Mouse (Mus musculus) lung, embryonic 16.5 days (tissue): Measurements from ENCODE around the gene Gm2696. TPM values are rescaled to one million over a fixed set of nuclear protein-coding genes. Genes with fewer than 3 reads are reported as not detected.
"Not testable (repeated sequence)": the region's sequence is repeated elsewhere in the genome, so short reads cannot be mapped to it uniquely, and the experiment has no call there.

Source experiments
- ATAC-seq: fragments of 200-750 bp; cut with Nextera tagmentation; 2 replicates; pipeline ENCODE4 v1.8.0; 2017; ENCODE audit warnings: low read depth, mild to moderate bottlenecking, moderate library complexity
- H3K27ac ChIP-seq: fragments of 300-500 bp; sonication (generic); 2 replicates; pipeline ENCODE4 v1.5.1; 2014; ENCODE audit warnings: mild to moderate bottlenecking, control low read depth, low read length
- H3K27me3 ChIP-seq: fragments of 300-500 bp; sonication (generic); 2 replicates; pipeline ENCODE4 v1.6.1; 2014; ENCODE audit warnings: low read depth, low read length, mixed read lengths; ENCODE audit not compliant: control insufficient read depth, insufficient read depth
- H3K36me3 ChIP-seq: fragments of 300-500 bp; sonication (generic); 2 replicates; pipeline ENCODE4 v1.6.1; 2014; ENCODE audit warnings: low read length; ENCODE audit not compliant: control insufficient read depth, insufficient read depth
- H3K4me1 ChIP-seq: fragments of 300-500 bp; sonication (generic); replicated peaks from 2 replicates; pipeline ENCODE4 v1.6.1; 2014; ENCODE audit warnings: low read length, mixed read lengths; ENCODE audit not compliant: control insufficient read depth, insufficient read depth
- H3K4me2 ChIP-seq: fragments of 300-500 bp; sonication (generic); 2 replicates; pipeline ENCODE4 v1.6.1; 2014; ENCODE audit warnings: low read depth, low read length, control low read depth
- H3K4me3 ChIP-seq: fragments of 300-500 bp; sonication (generic); 2 replicates; pipeline ENCODE4 v1.5.1; 2014; ENCODE audit warnings: mild to moderate bottlenecking, low read length, control low read depth
- H3K9ac ChIP-seq: fragments of 300-500 bp; sonication (generic); 2 replicates; pipeline ENCODE4 v1.6.1; 2014; ENCODE audit warnings: low read length, control low read depth
- H3K9me3 ChIP-seq: fragments of 300-500 bp; sonication (generic); 2 replicates; pipeline ENCODE4 v1.6.1; 2016; ENCODE audit warnings: low read length; ENCODE audit not compliant: control insufficient read depth
- WGBS: fragments of 180-500 bp; shearing (Covaris S2); extraction: QIAGEN DNeasy Blood & Tissue Kit; methylation state at CpG from one replicate; pipeline ENCODE4 v1.1.7; 2014; 5-methylcytosine and 5-hydroxymethylcytosine counted together
- polyA plus RNA-seq: library from polyadenylated mRNA; unstranded; fragments of >200 nt; fragmentation: Nextera tagmentation; extraction: Ambion mirVana; gene quantifications from 2 replicates; pipeline ENCODE4 v1.2.1, GENCODE M21; 2015

Gene Gm2696
- polyA plus RNA-seq, 1 experiment from 2014 or later = not detected

DNA sequence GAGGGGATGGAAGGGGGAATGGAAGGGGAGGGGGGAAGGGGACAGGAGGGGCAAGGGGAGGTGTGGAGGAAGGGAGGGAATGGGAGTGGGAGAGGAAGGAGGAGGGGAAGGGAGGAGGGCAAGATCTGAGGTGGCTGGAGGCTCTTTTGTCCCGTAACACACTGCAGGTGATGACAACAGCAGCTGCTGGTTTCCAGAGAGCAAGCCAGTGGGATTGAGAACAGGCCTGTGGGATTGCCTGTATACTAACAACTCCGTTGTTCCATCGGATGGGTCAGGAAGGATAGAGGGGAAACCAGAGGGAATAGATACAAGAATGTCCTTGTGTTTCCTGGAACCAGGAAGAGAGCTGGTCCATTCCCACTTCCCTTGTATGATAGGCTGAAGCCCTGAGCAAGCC, 16.8 kb upstream of the Gm2696 start:
- no peaks in the 10 kb centered on the region for H3K9me3 ChIP-seq
- H3K4me2 ChIP-seq = no peak overlapping the region
- H3K36me3 ChIP-seq = no peaks in the 10 kb centered on the region
- no peaks in the 10 kb centered on the region for H3K27me3 ChIP-seq
- H3K4me3 ChIP-seq = no peak overlapping the region
- no peak overlapping the region for H3K9ac ChIP-seq
- H3K27ac ChIP-seq = no peak overlapping the region
- no peaks in the 10 kb centered on the region for H3K4me1 ChIP-seq
- 8% methylated on average over 3 of the region's 3 CpGs for WGBS
- no peak for ATAC-seq

DNA sequence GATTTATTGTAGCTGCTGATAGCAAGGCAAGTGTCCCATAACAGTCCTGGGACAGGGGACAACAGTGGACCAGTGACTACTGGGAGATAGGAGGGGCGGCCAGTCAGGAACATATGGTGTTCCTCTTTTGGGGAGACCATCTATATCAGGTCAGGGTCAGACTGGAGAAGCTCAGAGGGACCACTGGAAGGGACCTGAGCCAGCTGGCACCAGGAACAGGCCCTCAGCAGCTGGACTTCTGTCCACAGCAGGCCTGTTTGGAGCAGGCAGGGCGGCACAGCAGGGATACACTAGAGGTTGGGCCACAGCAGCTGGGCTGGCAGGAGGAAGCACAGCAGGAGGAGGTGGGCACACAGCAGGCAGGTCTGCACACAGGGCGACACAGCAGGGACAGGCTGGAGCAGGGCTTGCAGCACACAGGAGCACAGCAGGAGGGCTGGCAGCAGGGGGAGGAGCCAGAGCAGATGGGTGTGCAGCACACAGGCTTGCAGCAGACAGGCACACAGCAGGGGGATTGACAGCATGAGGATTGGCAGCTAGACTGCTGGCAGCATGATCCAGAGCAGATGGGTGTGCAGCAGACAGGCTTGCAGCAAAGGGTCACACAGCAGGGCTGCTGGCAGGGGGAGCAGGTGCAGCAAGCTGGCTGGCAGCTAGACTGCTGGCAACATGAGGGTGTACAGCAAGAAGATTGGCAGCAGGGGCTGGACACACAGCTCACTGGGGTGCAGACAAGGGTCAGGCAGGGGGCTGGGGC, 16.1 kb upstream of the Gm2696 start:
- not testable (repeated sequence) for H3K4me1 ChIP-seq, ATAC-seq, H3K4me3 ChIP-seq, H3K9ac ChIP-seq, H3K4me2 ChIP-seq, H3K27me3 ChIP-seq, H3K36me3 ChIP-seq, H3K9me3 ChIP-seq, H3K27ac ChIP-seq
- WGBS = 34% methylated on average over 3 of the region's 3 CpGs

DNA sequence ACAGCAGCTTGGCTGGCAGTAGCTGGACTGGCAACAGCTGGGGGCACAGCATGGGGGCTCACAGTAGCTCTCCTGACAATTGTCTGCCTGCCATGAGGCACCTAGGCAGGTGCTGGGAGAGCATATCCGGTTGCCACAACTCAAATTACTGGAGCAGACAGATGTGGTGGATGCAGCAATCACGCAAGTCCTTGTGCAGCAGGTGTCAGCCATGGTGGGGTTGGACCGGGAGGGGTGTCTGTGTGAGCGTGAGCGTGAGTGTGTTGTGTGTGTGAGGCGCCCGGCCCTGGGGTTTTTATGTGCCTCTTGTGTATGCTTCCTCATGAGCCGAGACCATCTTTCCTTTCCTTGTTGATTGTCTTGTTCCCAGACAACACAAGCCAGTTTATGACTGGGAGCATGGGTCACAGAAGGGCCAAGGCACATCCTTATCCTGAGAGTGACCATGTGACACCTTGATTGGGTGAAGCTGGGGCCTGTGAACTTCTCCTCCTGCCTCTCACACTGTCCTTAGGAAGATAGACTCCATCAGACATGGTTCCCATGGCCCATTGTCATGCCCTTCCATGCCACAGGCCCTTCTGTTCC, 15.5 kb upstream of the Gm2696 start, which contains the start of gene Gm19668:
Gene Gm19668, minus strand, starts transcription at position 213 of the 588 bp plus-strand sequence.
- H3K4me2 ChIP-seq = no peak within 1 kb of the TSS

DNA sequence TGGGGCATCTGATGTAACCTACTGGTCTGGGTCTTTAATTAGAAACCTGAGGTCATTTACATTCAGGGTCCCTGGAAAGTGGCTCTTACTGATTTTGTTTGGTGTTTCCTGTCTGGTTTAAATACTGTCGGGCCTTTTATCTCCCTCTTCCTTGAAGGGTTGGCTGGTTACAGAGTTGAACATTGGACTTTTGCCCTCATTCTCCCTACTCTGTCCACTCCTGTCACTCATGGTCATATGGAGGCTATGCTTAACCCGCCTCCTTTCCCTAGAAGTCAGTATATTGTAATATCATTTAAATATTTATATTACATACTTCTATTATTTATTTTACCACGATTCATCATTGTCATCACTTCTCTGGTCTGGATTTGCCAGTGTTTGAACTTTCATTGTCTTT, 10.4 kb upstream of the Gm2696 start:
- H3K9ac ChIP-seq = no peak overlapping the region
- H3K27ac ChIP-seq = no peak overlapping the region
- ATAC-seq = peak; percentile 59
- no peaks in the 10 kb centered on the region for H3K4me1 ChIP-seq
- no peaks in the 10 kb centered on the region for H3K27me3 ChIP-seq
- H3K4me2 ChIP-seq = no peak overlapping the region
- no peak overlapping the region for H3K4me3 ChIP-seq
- H3K36me3 ChIP-seq = no peaks in the 10 kb centered on the region
- H3K9me3 ChIP-seq = no peaks in the 10 kb centered on the region
- WGBS = 33% methylated on average over 3 of the region's 3 CpGs

More for the DNA sequence above, 15.5 kb upstream of the Gm2696 start, which contains the start of gene Gm19668:
- 56% methylated on average over 8 of the region's 8 CpGs for WGBS
- Histone ChIP-seq H3K4me1 (no peaks in the 10 kb centered on the region), H3K4me3 (no peak within 1 kb of the TSS), H3K27me3 (no peaks in the 10 kb centered on the region), H3K36me3 (no peaks in the 10 kb centered on the region), H3K27ac (no peak within 1 kb of the TSS), H3K9ac (no peak within 1 kb of the TSS), H3K9me3 (no peaks in the 10 kb centered on the region)
- ATAC-seq = no peak

DNA sequence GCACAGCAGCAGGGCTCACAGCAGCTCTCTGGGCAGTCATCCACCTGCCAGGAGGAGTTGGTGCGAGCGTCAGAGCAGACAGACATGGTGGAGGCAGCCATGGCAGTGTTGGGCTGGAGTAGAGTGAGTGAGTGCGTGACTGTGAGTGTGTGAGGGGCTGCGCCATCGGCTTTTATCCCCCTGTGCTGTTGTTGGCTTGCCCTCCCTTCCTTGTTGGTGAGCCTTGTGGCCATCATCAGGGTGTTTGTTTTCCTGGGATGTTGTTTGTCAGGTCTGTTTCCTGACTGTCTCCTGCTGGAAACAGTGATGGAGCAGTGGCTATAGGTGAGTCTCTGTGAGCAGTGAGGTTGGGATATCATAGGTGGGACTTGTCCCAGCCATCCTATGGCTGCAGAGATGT, 2.7 kb upstream of the Gm2696 start, which contains the start of gene Gm9507:
Gene Gm9507, minus strand, starts transcription at position 101 of the 400 bp plus-strand sequence.
- Histone ChIP-seq H3K4me1 (no peaks in the 10 kb centered on the region), H3K4me2 (no peak within 1 kb of the TSS), H3K27me3 (no peaks in the 10 kb centered on the region), H3K4me3 (no peak within 1 kb of the TSS), H3K36me3 (no peaks in the 10 kb centered on the region), H3K9ac (no peak within 1 kb of the TSS), H3K9me3 (no peaks in the 10 kb centered on the region; the same call in 1 of the 2 replicates), H3K27ac (no peak within 1 kb of the TSS)
- ATAC-seq = no peak
- 34% methylated on average over 4 of the region's 5 CpGs for WGBS

DNA sequence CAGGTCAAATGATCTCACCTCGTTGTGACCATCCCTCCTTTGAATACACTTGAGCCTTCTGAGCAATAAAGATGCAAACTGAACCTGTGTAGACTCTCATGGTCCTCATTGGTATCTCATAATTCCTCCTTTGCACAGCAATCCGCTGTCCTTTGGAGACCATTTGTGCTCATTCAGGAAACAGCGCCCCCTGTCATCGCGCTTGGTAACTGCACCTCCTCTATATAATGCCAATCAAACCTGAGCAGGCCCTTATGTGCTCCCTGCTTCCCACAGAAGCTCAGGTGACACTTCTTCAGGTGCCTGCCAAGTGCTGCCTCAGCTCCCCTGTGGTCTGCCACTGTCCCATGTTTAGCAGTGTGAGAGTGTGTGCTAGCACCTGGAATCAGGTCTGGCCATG, 1.0 kb downstream of the Gm2696 start:
- 24% methylated on average over 5 of the region's 5 CpGs for WGBS
- no peaks in the 10 kb centered on the region for H3K9me3 ChIP-seq
- H3K4me2 ChIP-seq = no peak overlapping the region
- H3K36me3 ChIP-seq = no peaks in the 10 kb centered on the region
- no peak overlapping the region for H3K27ac ChIP-seq
- H3K27me3 ChIP-seq = no peaks in the 10 kb centered on the region
- no peak for ATAC-seq
- no peak overlapping the region for H3K4me3 ChIP-seq
- H3K9ac ChIP-seq = no peak overlapping the region
- no peaks in the 10 kb centered on the region for H3K4me1 ChIP-seq

DNA sequence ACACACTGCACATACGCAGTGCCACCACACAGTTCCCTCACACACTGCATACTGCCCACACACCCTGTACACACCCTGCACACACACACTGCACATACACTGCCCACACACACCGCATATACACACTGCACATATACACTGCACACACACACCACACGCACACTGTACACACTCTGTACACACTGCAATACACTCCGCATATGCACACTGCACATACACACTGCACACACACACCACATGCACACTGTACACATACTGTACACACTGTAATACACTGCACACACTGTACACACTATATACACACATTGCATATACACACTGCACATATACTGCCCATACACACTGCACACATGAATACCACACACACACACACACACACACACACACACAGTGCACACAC, 4.0 kb downstream of the Gm2696 start:
- Histone ChIP-seq H3K4me3 (no peak overlapping the region), H3K36me3 (no peaks in the 10 kb centered on the region), H3K27ac (no peak overlapping the region), H3K4me1 (no peaks in the 10 kb centered on the region), H3K27me3 (no peaks in the 10 kb centered on the region), H3K4me2 (no peak overlapping the region), H3K9ac (no peak overlapping the region), H3K9me3 (no peaks in the 10 kb centered on the region)
- WGBS = 96% methylated on average over 4 of the region's 4 CpGs
- no peak for ATAC-seq

DNA sequence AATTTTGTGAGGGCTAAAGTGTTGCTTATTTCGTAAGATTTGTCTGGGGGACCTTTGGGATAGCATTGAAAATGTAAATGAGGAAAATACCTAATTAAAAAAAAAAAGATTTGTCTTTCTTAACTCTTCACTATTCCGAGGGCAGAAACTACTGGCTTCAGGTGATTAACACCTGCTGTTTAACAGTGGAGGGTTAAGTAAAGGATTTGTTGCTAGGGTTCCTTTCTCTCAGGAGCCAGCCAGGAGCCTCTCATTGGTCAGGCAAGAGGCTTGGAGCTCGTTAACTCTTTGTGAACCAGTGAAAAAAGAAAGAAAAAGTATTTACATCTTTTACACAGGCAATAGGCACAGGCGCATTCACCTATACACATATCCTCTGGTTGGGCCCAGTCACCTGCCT, 4.7 kb downstream of the Gm2696 start:
- H3K4me3 ChIP-seq = no peak overlapping the region
- no peaks in the 10 kb centered on the region for H3K4me1 ChIP-seq
- no peak overlapping the region for H3K9ac ChIP-seq
- no peaks in the 10 kb centered on the region for H3K9me3 ChIP-seq
- ATAC-seq = no peak
- no peak overlapping the region for H3K27ac ChIP-seq
- no peaks in the 10 kb centered on the region for H3K27me3 ChIP-seq
- WGBS = 35% methylated on average over 4 of the region's 4 CpGs
- H3K36me3 ChIP-seq = no peaks in the 10 kb centered on the region
- no peak overlapping the region for H3K4me2 ChIP-seq

DNA sequence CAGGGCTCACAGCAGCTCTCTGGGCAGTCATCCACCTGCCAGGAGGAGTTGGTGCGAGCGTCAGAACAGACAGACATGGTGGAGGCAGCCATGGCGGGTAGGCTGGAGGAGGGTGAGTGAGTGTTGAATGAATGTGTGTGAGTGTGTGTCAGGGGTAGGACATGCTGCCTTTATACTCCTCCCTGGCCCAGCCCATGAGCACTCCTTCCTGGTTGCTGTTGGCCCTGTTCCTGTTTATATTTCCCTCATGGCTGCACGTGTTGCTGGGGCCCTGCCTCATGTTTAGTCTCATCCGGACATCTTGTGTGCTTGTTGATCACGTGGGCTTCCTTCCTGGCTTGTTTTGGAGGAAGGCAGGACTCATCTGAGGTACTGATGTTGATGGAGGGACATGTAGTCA, 12.5 kb downstream of the Gm2696 start, which contains the start of gene Krtap10-4:
Gene Krtap10-4, minus strand, starts transcription at position 145 of the 400 bp plus-strand sequence.
- H3K4me1 ChIP-seq = no peaks in the 10 kb centered on the region
- H3K27ac ChIP-seq = no peak within 1 kb of the TSS
- no peaks in the 10 kb centered on the region for H3K9me3 ChIP-seq
- no peaks in the 10 kb centered on the region for H3K27me3 ChIP-seq
- WGBS = 52% methylated on average over 6 of the region's 6 CpGs
- peak; percentile 47; the same call in 1 of the 2 replicates for ATAC-seq
- no peak within 1 kb of the TSS for H3K4me2 ChIP-seq
- no peak within 1 kb of the TSS for H3K4me3 ChIP-seq
- no peaks in the 10 kb centered on the region for H3K36me3 ChIP-seq
- no peak within 1 kb of the TSS for H3K9ac ChIP-seq
